Mouse (Mus musculus) cerebellum, adult 11-12 months (tissue): ENCODE data around the gene Scn1a.

Source experiments
- DNase-seq: peaks from one replicate; pipeline ENCODE4 v3.0.0; 2022

The Scn1a gene

GRCm38 (mm10) chr2:66440711-66441110, at the start of gene Scn1a:
TSS of gene Scn1a (minus strand) at chr2:66440840.
- peak; percentile 79 for DNase-seq

GRCm38 (mm10) chr2:66478395-66478794, 37.8 kb upstream of the Scn1a start:
- DNase-seq, result no peak

GRCm38 (mm10) chr2:66473181-66473822, 32.7 kb upstream of the Scn1a start:
- DNase-seq, result no peak

- DNase-seq, result no peak
Observed at GRCm38 (mm10) chr2:66465484-66465883, 24.8 kb upstream of the Scn1a start.

GRCm38 (mm10) chr2:66464874-66465458, 24.3 kb upstream of the Scn1a start:
- no peak for DNase-seq

GRCm38 (mm10) chr2:66463916-66464315, 23.3 kb upstream of the Scn1a start:
- peak; percentile 14 for DNase-seq

- DNase-seq, result no peak
Observed at GRCm38 (mm10) chr2:66462458-66462857, 21.8 kb upstream of the Scn1a start.

GRCm38 (mm10) chr2:66439764-66440471, 722 bp downstream of the Scn1a start:
- peak; percentile 47 for DNase-seq

GRCm38 (mm10) chr2:66436286-66436685, 4.4 kb downstream of the Scn1a start:
- DNase-seq, result no peak

- peak; percentile 67 for DNase-seq
Observed at GRCm38 (mm10) chr2:66409740-66410290, 30.8 kb downstream of the Scn1a start.

- DNase-seq, result peak; percentile 68
Observed at GRCm38 (mm10) chr2:66408899-66409739, 31.5 kb downstream of the Scn1a start.

GRCm38 (mm10) chr2:66408456-66408855, 32.2 kb downstream of the Scn1a start:
- DNase-seq, result peak; percentile 56

- DNase-seq, result no peak
Observed at GRCm38 (mm10) chr2:66392586-66392985, 48.1 kb downstream of the Scn1a start.

GRCm38 (mm10) chr2:66367957-66368356, 72.7 kb downstream of the Scn1a start:
- no peak for DNase-seq

- no peak for DNase-seq
Observed at GRCm38 (mm10) chr2:66350590-66350989, 90.0 kb downstream of the Scn1a start.

- DNase-seq, result no peak
Observed at GRCm38 (mm10) chr2:66346622-66347021, 94.0 kb downstream of the Scn1a start.

- DNase-seq, result no peak
Observed at GRCm38 (mm10) chr2:66346181-66346580, 94.5 kb downstream of the Scn1a start.

- DNase-seq, result peak; percentile 36
Observed at GRCm38 (mm10) chr2:66337406-66337805, 103.2 kb downstream of the Scn1a start.

- no peak for DNase-seq
Observed at GRCm38 (mm10) chr2:66336396-66336795, 104.2 kb downstream of the Scn1a start.

GRCm38 (mm10) chr2:66272551-66272950, 168.1 kb downstream of the Scn1a start:
- DNase-seq, result no peak

GRCm38 (mm10) chr2:66256220-66257131, 184.2 kb downstream of the Scn1a start, which contains the start of gene Ttc21b:
TSS of gene Ttc21b (minus strand) at chr2:66256617.
- DNase-seq, result peak; percentile 97

- DNase-seq, result no peak
Observed at GRCm38 (mm10) chr2:66244013-66244412, 196.6 kb downstream of the Scn1a start.
